Mouse (Mus musculus): ENCODE measurements around the gene Cdc34. TPM values are rescaled to one million over a fixed set of nuclear protein-coding genes. Genes with fewer than 3 reads are reported as not detected.

Cdc34 gene
- total RNA-seq, 2 experiments from 2014 or later = 87.6 to 120 TPM

Other genes starting within 250 kb of the Cdc34 start
- not detected for gene Vmn2r83, start 213.5 kb upstream of the Cdc34 start, total RNA-seq (2021)
- 10 to 100 TPM; 13.3 to 35.7 TPM for gene Plpp2, start 148.4 kb upstream of the Cdc34 start, total RNA-seq (2021)
- 10 to 100 TPM; 32.5 to 34.2 TPM for gene Mier2, start 127.0 kb upstream of the Cdc34 start, total RNA-seq (2021)
- not detected for gene Theg, start 94.9 kb upstream of the Cdc34 start, total RNA-seq (2021)
- under 1 TPM; 0.07 to 0.13 TPM for gene C2cd4c, start 68.2 kb upstream of the Cdc34 start, total RNA-seq (2021)
- gene Shc2, start 44.3 kb upstream of the Cdc34 start, total RNA-seq (2021) = 1 to 10 TPM; 3.3 to 5.9 TPM
- gene Odf3l2, start 36.5 kb upstream of the Cdc34 start, total RNA-seq (2021) = not detected
- gene Madcam1, start 17.6 kb upstream of the Cdc34 start, total RNA-seq (2021) = not detected
- 10 to 100 TPM; 29.6 to 34.4 TPM for gene Tpgs1, start 12.8 kb upstream of the Cdc34 start, total RNA-seq (2021)
- gene Gzmm, start 6.8 kb downstream of the Cdc34 start, total RNA-seq (2021) = 1 to 10 TPM; 1.2 to 1.3 TPM
- gene Bsg, start 22.3 kb downstream of the Cdc34 start, total RNA-seq (2021) = 100 to 1,000 TPM; 618 to 637 TPM
- 1 to 10 TPM; 6.1 to 9.4 TPM for gene Hcn2, start 34.4 kb downstream of the Cdc34 start, total RNA-seq (2021)
- gene Polrmt, start 64.4 kb downstream of the Cdc34 start, total RNA-seq (2021) = 10 to 100 TPM; 53.0 to 59.0 TPM
- gene Fgf22, start 72.9 kb downstream of the Cdc34 start, total RNA-seq (2021) = under 1 TPM in 1 of 2 experiments, not detected in 1; 0.13 TPM
- 10 to 100 TPM; 47.4 to 51.1 TPM for gene Rnf126, start 84.8 kb downstream of the Cdc34 start, total RNA-seq (2021)
- 10 to 100 TPM; 11.0 to 28.5 TPM for gene Fstl3, start 95.1 kb downstream of the Cdc34 start, total RNA-seq (2021)
- gene Prss57, start 108.8 kb downstream of the Cdc34 start, total RNA-seq (2021) = not detected
- gene Palm, start 111.4 kb downstream of the Cdc34 start, total RNA-seq (2021) = 10 to 100 TPM; 59.4 to 62.2 TPM
- gene Misp, start 138.8 kb downstream of the Cdc34 start, total RNA-seq (2021) = under 1 TPM; 0.60 to 0.74 TPM
- 100 to 1,000 TPM; 301 to 357 TPM for gene Ptbp1, start 172.2 kb downstream of the Cdc34 start, total RNA-seq (2021)
- gene Prtn3, start 192.3 kb downstream of the Cdc34 start, total RNA-seq (2021) = 1 to 10 TPM in 1 of 2 experiments, not detected in 1; 1.1 TPM
- 1 to 10 TPM; 1.4 to 2.8 TPM for gene Plppr3, start 192.4 kb downstream of the Cdc34 start, total RNA-seq (2021)
- not detected for gene Elane, start 204.1 kb downstream of the Cdc34 start, total RNA-seq (2021)
- 1,000 to 10,000 TPM; 1,757 to 2,495 TPM for gene Cfd, start 208.7 kb downstream of the Cdc34 start, total RNA-seq (2021)
- gene Med16, start 226.7 kb downstream of the Cdc34 start, total RNA-seq (2021) = 10 to 100 TPM; 32.7 to 40.7 TPM
- gene Gm26602, start 228.7 kb downstream of the Cdc34 start, total RNA-seq (2021) = not detected
- 1 to 10 TPM; 1.0 to 2.2 TPM for gene Kiss1r, start 234.8 kb downstream of the Cdc34 start, total RNA-seq (2021)
- gene R3hdm4, start 239.0 kb downstream of the Cdc34 start, total RNA-seq (2021) = 100 to 1,000 TPM in 1 of 2 experiments, 10 to 100 TPM in 1; 92.0 to 107 TPM
- gene Arid3a, start 244.8 kb downstream of the Cdc34 start, total RNA-seq (2021) = 1 to 10 TPM; 3.6 to 4.3 TPM

Data from adrenal gland, adult 18-20 months (tissue).